Mouse (Mus musculus): Measurements from ENCODE around the gene Atraid. TPM values are rescaled to one million over a fixed set of nuclear protein-coding genes. Genes with fewer than 3 reads are reported as not detected.
"Not testable (repeated sequence)": the region's sequence is repeated elsewhere in the genome, so short reads cannot be mapped to it uniquely, and the experiment has no call there.

Gene Atraid
- total RNA-seq, 2 experiments from 2014 or later: 73.4 to 78.8 TPM

DNA sequence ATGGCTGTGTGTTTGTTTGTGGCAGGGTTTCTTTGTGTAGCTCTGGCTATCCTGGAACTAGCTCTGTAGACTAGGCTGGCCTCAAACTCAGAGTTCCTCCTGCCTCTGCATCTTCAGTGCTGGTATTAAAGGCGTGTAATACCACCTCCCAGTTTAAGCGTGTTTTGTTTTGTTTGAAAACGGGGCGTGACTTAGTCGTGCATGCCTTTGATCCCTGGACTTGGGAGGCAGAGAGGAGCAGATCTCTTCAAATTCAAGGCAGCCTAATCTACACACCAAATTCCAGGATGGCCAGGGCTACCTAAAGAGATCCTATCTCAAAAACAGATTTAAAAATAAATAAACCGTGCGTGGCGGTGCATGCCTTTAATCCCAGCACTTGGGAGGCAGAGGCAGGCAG, 16.6 kb upstream of the Atraid start:
- no peak for DNase-seq (ENCODE audit: low spot score in 2 of 2)
- no peak for TF ChIP-seq CTCF (conservative IDR thresholded peaks at IDR 0.05)
- Histone ChIP-seq H3K27ac (no peak overlapping the region), H3K4me3 (no peak overlapping the region)

- DNase-seq (ENCODE audit: low spot score in 2 of 2): no peak
- Histone ChIP-seq H3K27ac (no peak overlapping the region), H3K4me3 (no peak overlapping the region)
- TF ChIP-seq CTCF (conservative IDR thresholded peaks at IDR 0.05): no peak
Observed at GRCm38 (mm10) chr5:31034669-31035068, 13.4 kb upstream of the Atraid start.

DNA sequence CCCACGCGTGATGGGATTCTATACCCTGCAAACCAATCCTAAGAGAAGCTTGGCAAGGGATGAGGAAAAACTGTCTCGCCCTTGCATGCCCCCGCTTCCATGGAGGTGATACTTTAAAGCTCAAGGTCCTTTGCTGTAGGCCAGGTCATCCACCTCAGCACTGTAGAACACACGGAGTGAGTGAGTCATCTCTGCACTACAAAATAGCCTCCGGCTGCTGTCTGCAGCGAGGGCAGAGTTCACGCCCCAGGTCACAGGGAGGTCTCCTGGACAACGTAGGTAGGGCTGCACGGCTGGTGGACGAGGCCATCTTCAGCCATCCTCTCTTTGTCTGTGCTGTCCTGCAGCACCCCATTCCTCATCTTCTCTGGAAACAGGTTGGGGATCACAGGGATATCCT, 11.6 kb upstream of the Atraid start:
- not testable (repeated sequence) for H3K27ac ChIP-seq; H3K4me3 ChIP-seq; DNase-seq (ENCODE audit: low spot score in 2 of 2)

DNA sequence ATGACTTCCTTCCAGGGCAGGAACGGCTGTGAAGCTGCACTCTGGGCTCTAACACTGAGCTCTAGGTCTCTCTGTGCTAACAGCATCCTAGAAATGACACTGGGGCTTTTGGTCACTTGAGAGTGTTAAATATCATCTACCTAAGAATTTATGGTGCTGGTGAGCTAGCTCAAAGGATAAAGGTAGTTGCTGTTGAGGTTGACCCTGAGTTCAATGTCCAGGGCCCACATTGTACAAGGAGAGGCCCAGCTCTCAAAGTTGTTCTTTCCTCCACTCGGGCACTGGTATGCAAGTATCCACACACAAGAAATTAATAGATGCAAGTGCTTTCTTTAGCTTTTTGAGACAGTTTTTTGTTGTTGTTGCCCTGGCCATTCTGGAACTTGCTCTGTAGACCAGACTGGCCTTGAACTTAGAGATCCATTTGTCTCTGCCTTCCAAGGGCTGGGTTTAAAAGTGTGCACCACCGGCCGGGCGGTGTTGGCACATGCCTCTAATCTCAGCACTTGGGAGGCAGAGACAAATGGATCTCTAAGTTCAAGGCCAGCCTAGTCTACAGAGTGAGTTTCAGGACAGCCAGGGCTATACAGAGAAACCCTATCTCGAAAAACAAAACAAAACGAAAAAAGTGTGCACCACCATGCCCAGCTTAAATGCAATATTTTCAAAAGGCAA, 9.8 kb upstream of the Atraid start:
- DNase-seq (ENCODE audit: low spot score in 2 of 2): no peak
- Histone ChIP-seq H3K27ac (no peak overlapping the region), H3K4me3 (no peak overlapping the region)
- no peak for TF ChIP-seq CTCF (conservative IDR thresholded peaks at IDR 0.05)

- Histone ChIP-seq H3K4me3 (no peak overlapping the region), H3K27ac (no peak overlapping the region)
- no peak for TF ChIP-seq CTCF (conservative IDR thresholded peaks at IDR 0.05)
- no peak for DNase-seq (ENCODE audit: low spot score in 2 of 2)
Observed at GRCm38 (mm10) chr5:31046416-31046815, 1.7 kb upstream of the Atraid start.

- no peak for DNase-seq (ENCODE audit: low spot score in 2 of 2)
- peak overlapping the region; percentile 87 for H3K4me3 ChIP-seq
- TF ChIP-seq CTCF (conservative IDR thresholded peaks at IDR 0.05): no peak
- H3K27ac ChIP-seq: no peak overlapping the region
Observed at GRCm38 (mm10) chr5:31047074-31047473, 1.0 kb upstream of the Atraid start.

DNA sequence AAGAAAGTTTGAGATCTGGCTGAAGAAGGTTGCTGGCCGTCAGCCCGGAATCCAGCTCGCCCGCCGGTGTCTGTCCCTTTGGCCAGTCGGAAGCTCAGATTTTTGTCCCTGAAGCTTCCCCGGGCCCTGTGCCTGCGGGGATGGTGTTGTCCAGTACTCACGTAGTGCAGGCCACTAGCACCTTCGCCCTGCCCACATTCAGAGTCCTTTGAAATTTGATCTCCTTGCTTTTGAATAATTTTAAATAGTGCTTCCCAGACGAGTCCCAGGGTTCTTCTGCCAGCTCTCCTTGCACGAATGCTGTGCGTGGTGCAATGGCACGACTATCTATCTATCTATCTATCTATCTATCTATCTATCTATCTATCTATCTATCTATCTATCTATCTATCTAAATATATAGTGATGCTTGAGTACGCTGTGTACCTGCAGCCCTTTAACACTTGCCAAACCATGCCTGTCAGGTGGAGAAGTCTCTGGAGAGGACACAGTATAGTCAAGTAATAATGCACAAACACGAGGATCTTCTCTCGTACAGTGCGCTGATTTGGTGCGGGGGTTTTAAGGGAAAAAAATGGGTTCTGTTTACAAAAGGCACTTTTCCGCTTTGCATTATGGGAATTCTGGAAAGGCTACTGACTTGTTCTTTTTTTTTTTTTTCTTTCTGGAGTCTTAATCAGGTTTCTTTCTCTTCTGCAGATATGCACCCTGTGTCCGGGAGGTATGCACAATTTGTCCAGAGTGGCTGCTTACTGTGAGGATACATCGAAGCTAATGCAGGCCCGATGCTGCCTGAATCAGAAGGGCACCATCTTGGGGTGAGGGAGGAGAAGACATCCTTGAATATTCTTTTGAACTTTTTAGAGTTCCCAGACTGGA, 890 bp downstream of the Atraid start, which contains the start of gene Slc5a6:
Gene Slc5a6 (minus strand): TSS at position 162 of the 879 bp plus-strand sequence.
- peak; percentile 82 for TF ChIP-seq CTCF (conservative IDR thresholded peaks at IDR 0.05)
- H3K4me3 ChIP-seq: peak within 1 kb of the TSS; percentile 87
- DNase-seq (ENCODE audit: low spot score in 2 of 2): peak; percentile 26
- peak within 1 kb of the TSS; percentile 99 for H3K27ac ChIP-seq

- Histone ChIP-seq H3K4me3 (no peak overlapping the region), H3K27ac (no peak overlapping the region)
- TF ChIP-seq CTCF (conservative IDR thresholded peaks at IDR 0.05): peak; percentile 60
- no peak for DNase-seq (ENCODE audit: low spot score in 2 of 2)
Observed at GRCm38 (mm10) chr5:31050427-31050826, 2.3 kb downstream of the Atraid start.

GRCm38 (mm10) chr5:31053728-31054127, 5.6 kb downstream of the Atraid start:
- peak overlapping the region; percentile 86 for H3K27ac ChIP-seq
- DNase-seq (ENCODE audit: low spot score in 2 of 2): not testable (repeated sequence)
- peak overlapping the region; percentile 78 for H3K4me3 ChIP-seq

- DNase-seq (ENCODE audit: low spot score in 2 of 2): peak; percentile 93 to 96
- peak within 1 kb of the TSS; percentile 78 for H3K4me3 ChIP-seq
- peak within 1 kb of the TSS; percentile 86 for H3K27ac ChIP-seq
- peak; percentile 33 for TF ChIP-seq CTCF (conservative IDR thresholded peaks at IDR 0.05)
Observed at GRCm38 (mm10) chr5:31054261-31055215, 6.4 kb downstream of the Atraid start, which contains the start of gene Cad. Gene Cad, plus strand, starts transcription at chr5:31054780.

GRCm38 (mm10) chr5:31055216-31056140, 7.4 kb downstream of the Atraid start:
- Histone ChIP-seq H3K4me3 (peak overlapping the region; percentile 78), H3K27ac (peak overlapping the region; percentile 86; the same call in 1 of the 2 replicates)
- no peak for TF ChIP-seq CTCF (conservative IDR thresholded peaks at IDR 0.05)
- DNase-seq (ENCODE audit: low spot score in 2 of 2): no peak
